Mouse (Mus musculus): ENCODE measurements around the gene Smurf2. TPM values are rescaled to one million over a fixed set of nuclear protein-coding genes. Genes with fewer than 3 reads are reported as not detected.

Smurf2 gene
- total RNA-seq, 2 experiments from 2014 or later = 22.3 to 26.6 TPM

- DNase-seq = no peak
These were observed 143.1 kb downstream of the Smurf2 start for GRCm38 (mm10) chr11:106777395-106777794.

GRCm38 (mm10) chr11:106776960-106777359 lies 143.6 kb downstream of the Smurf2 start:
- no peak for DNase-seq

- no peak for DNase-seq
These were observed 147.5 kb downstream of the Smurf2 start for GRCm38 (mm10) chr11:106773061-106773460.

- no peak for DNase-seq
These were observed 150.1 kb downstream of the Smurf2 start for GRCm38 (mm10) chr11:106770195-106770974.

Small RNA genes lying within 50 kb of the gene (microRNA-seq; reads per million reads assigned to microRNA genes)
- gene Gm25994 = 0 reads per million in 2 experiments
- gene Gm27322 = 0.50 to 0.64 reads per million in 2 experiments
- 11.3 to 13.0 reads per million in 2 experiments for gene Mir3064

Other genes starting within 250 kb of the Smurf2 start
- gene Pecam1, start 170.1 kb downstream of the Smurf2 start, total RNA-seq (2021) = 100 to 1,000 TPM; 104 to 118 TPM
- 1 to 10 TPM; 1.0 to 1.2 TPM for gene Milr1, start 169.5 kb downstream of the Smurf2 start, total RNA-seq (2021)
- gene Polg2, start 141.2 kb downstream of the Smurf2 start, total RNA-seq (2021) = 1 to 10 TPM; 4.9 to 5.2 TPM
- 100 to 1,000 TPM; 281 to 345 TPM for gene Ddx5, start 131.5 kb downstream of the Smurf2 start, total RNA-seq (2021)
- 1 to 10 TPM; 5.5 to 8.7 TPM for gene Cep95, start 131.5 kb downstream of the Smurf2 start, total RNA-seq (2021)
- 10 to 100 TPM; 24.1 to 27.6 TPM for gene Kpna2, start 78.8 kb upstream of the Smurf2 start, total RNA-seq (2021)
- gene 1810010H24Rik, start 105.0 kb upstream of the Smurf2 start, total RNA-seq (2021) = 1 to 10 TPM; 2.5 to 3.0 TPM
- gene Bptf, start 211.4 kb upstream of the Smurf2 start, total RNA-seq (2021) = 10 to 100 TPM; 25.5 to 35.1 TPM